Mouse (Mus musculus) induced T-regulatory cell, adult 2 months (primary cell): Measurements from ENCODE around the gene Nanp.

ENCODE experiments used
- DNase-seq: peaks from one replicate; pipeline ENCODE4 v3.0.0-alpha.2; 2012; ENCODE audit warnings: low read depth

The Nanp gene

DNA sequence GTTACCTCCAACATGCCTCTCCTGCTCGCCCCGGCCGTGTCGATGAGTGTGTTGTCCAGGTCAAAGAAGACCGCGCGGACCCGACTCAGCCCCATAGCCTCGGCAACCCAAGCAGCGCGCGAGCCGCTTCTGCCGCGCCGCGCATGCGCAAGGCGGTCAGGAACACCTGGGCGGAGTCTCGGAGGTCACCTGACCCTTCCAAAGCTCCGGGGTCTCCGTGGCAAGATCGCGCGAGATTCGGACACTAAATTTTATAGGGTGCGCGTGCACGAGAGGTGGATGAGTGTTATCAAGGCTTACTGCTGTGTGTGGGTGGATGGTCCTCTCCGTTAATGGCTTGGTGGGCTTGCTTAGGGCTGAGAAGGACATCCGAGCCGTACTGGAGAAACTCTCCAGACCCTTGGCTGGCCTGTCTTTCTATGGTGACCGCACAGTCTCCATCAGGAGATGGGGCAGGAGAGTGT is at the start of gene Nanp, which contains the start of gene Ninl:
TSS of gene Nanp (minus strand) at position 167 of the 464 bp plus-strand sequence.
TSS of gene Ninl (minus strand) at position 151 of the 464 bp plus-strand sequence.
- DNase-seq, result peak; percentile 95

DNA sequence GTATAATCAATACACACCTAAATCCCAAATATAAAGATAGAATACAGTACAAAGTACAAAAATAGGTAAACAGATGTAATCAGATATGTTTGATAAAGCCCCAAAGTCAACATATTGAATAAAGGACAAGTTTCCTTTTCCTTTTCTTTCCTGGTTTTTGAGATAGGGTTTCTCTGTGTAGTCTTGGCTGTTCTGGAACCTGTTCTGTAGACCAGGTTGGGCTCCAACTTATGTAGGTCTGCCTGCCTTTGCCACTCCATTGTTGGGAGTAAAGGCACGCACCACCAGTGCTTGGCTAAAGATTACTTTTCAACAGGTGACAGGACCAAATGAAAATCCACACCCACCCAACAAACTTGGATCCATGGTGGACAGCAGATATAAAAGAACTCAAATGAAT is 17.4 kb upstream of the Nanp start:
- no peak for DNase-seq

DNA sequence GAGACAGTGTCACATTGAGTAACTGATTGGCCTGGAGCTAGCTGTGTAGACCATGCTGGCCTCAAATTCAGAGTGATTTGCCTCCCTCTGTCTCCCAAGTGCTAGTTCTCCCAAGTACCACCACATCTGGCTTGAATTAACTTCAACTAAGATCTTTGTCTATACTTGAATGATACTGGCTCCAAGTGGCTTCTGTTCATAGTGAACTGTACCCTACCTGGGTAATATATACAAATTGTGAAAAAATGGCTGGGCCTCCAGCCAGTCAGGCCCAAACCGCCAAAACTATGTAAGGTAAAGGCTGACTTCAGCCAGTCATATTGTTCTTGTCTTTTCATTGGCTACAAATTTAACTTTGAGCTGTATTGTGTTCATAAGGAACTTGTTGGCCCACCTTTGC is 1.2 kb upstream of the Nanp start:
- DNase-seq, result no peak

DNA sequence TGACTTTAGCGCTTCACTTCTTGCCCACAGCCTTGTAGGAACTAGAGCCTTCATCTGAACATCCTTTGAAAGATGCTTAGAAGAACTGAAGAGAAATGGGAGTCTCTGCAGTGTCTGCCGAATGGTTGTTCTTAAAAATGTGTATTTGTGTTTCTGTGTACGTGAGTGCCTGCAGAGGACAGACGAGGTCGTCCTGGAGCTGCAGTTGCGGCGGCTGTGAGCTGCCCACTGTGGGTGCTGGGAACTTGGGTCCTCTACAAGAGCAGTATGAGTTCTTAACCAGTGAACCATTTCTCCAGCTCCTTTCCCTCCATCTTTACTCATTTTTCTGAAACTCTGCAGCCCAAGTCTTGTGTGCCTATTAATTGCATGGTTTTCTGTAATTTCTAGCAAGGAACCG is 528 bp upstream of the Nanp start:
- no peak for DNase-seq

DNA sequence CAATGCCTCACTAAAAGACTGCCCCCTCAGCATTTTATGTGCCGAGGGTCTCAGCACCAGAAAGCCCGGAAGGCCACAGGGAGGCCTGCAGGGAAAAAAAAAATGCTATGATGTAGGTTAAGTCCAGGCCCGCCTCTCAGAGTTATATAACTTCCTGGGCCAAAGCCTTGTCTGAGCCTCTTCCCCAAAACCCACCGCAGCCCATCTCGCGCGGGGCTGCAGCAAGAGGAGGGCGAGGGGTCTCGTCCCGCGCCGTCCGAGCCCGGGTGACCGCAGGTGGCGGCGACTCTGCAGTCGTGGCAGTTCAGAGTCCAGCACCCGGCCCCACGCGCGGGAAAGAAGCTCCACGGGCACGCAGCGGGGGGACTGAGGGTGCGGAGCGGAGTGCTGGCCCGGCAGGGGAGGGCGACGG is 381 bp downstream of the Nanp start:
- DNase-seq, result peak; percentile 71

DNA sequence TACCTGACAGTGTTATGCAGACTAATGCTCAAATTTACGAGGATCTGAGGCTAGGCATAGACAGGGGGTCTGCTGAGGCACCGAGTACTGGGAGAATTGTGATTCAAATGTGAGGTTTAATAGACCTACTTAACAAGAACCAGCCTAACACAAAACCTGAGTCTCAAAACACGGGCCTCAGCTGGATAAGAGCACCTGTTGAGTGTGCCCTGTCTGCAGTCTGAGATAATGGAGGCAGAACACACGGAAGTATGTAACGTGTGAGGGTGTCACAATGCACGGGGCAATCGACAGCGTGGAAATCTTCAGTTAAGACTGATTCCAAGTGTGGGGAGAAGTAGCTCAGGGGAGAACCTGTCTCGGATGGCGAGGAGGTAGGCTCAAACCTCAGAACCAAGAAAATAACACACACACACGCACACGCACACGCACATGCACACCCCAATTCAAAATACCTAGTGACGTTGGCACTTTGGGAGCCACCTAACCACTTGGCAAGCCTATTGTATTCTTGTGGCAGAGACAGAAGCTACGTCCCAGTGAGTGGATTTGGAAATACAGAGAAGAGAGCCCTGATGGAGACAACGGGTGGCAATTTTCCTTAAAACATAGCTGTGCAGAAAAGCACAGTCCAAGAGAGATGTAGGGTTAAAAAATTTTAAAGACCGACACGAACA is 1.2 kb downstream of the Nanp start:
- peak; percentile 53 for DNase-seq

DNA sequence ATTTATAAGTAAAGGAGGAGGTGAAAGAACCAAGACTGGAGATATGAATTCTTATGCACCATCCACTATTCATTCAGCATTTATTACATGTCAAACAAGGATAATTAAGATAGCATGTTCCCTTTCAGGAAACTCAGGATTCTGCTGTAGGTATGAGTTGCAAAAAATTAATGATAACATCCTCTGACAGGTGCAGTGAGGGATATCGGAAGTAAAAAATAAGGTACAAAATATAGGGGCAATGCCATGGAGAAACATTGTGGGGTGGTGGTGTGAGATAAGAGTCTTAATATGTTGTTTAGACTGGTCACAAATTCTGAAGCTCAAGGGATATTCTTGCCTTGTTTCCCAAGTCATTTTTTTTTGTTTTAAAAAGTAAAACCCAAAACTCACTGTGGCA is 1.9 kb downstream of the Nanp start:
- DNase-seq, result no peak

DNA sequence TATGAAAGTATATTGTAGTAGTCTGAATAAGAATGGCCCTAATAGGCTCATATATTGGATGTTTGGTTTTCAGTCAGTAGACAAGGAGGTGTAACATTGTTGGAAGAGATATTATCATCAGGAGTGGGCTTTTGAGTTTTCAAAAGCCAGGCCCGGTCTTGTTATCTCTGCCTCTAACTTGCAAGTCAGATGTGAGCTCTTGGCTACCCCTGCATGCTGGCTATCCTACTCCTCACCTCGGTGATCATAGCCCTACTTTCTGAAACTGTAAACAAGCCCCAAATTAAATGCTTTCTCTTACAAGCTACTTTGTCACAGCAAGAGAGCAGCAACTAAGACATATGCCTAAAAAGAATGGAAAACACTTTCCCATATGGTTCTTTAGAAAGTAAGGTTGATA is 2.5 kb downstream of the Nanp start:
- DNase-seq, result no peak

- DNase-seq, result no peak
Measured at GRCm38 (mm10) chr2:151034435-151034834, 4.8 kb downstream of the Nanp start.

- DNase-seq, result no peak
Measured at GRCm38 (mm10) chr2:151021158-151021557, 18.0 kb downstream of the Nanp start.

- no peak for DNase-seq
Measured at GRCm38 (mm10) chr2:151015316-151015715, 23.9 kb downstream of the Nanp start.

GRCm38 (mm10) chr2:151011273-151011672 is 27.9 kb downstream of the Nanp start:
- no peak for DNase-seq

DNA sequence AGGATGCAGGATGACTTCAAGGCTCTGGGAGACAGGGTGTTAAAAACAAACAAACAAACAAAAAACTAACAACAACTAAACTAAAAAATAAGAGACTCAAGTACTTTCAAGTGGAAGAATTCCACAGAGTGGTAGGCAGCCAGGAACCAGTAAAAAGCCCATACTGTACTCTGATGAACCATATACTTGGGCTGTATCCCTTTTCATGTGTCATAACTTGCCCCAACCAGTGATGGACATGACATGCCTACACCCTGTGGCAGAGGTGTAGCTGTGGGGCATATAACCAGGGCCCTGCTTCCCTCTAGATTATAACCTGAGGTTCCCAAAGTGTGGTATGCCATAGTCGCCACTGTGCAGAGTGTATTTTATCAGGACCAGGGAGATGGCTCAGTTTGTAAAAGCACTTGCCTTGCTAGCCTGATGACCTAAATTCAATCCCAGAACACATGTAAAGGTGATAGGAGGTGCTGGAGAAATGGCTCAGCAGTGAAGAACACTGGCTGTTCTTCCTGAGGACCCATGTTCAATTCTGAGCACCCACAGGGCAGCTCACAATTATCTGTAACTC is 29.6 kb downstream of the Nanp start:
- no peak for DNase-seq

DNA sequence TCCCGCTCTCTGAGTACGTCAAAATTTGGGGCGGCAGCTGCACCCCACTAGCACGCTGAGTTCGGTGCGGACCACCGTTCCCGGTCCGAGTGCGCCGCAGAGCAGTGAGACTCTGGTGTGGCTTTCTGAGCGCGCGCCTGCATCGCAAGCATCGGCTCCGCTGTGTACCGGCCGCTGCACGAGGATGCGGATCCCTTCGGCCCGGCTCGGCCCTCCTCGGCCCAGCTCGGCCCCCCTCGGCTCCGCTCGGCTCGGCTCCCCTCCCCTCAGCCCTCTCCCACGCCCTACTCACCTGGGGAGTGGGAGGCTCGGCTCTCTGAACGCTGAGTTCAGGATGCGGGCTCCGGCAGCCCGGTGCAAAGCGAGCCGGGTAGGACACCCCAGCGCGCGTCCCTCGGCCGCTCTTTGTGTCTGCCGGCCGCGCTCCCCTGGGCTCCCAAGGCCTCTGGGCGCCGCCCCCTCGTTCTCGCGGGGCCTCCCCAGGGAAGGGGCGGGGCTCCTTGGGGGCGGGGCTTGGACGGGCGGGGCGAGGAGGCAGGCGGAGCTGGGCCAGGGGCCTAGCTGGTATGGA is 30.2 kb downstream of the Nanp start:
- DNase-seq, result peak; percentile 68

- peak; percentile 20 for DNase-seq
Measured at GRCm38 (mm10) chr2:151008517-151008932, 30.7 kb downstream of the Nanp start.

- peak; percentile 12 for DNase-seq
Measured at GRCm38 (mm10) chr2:151008006-151008405, 31.2 kb downstream of the Nanp start.

GRCm38 (mm10) chr2:151006281-151006945 is 32.8 kb downstream of the Nanp start:
- DNase-seq, result no peak

DNA sequence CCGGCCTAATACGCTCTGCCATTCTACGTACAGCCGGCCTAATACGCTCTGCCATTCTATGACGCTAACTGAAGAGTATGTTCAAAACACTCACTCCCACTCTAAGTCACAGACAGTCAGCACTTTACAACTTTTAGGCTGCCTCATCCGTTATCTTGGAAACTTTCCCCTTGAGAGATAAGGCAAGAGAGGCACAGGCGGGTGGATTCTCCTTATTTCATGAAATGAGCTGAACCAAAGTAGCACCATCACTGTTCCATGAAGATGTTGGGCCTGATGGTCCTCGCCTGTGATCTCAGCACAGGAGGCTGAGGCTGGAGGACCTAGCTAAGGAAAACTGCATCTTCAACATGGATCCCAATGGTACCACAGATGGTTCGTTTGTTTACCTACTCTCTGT is 34.8 kb downstream of the Nanp start:
- no peak for DNase-seq

GRCm38 (mm10) chr2:151003796-151004195 is 35.4 kb downstream of the Nanp start:
- DNase-seq, result no peak

- no peak for DNase-seq
Measured at GRCm38 (mm10) chr2:151001619-151002175, 37.5 kb downstream of the Nanp start.

GRCm38 (mm10) chr2:151000402-151001178 is 38.6 kb downstream of the Nanp start:
- DNase-seq, result peak; percentile 44

DNA sequence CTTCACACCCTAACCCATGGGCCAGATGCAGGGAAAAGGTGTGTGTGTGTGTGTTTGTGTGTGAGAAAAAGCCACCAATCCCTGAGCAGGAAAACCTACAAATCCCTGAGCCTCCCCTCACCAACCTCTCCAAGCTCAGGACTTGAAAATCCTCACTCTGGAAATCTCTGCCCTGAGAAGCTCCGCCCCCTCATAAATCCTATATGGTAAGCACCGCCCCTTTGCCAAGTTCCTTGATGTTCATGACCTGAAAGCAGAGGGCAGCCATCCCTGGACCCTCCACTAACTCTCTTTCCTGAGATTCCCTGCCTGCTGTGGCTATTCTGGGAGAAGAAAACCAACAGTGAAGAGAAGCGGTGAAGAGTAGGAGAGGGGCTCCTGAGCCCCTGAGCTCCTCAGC is 40.2 kb downstream of the Nanp start:
- DNase-seq, result no peak
